23 mouse cellular contexts compared by ENCODE assay signal in genomic region chr16:32434691-32435090, GRCm38 (mm10). TPM values are rescaled to one million over a fixed set of nuclear protein-coding genes. Genes with fewer than 3 reads are reported as not detected.
DNase-seq lines count a peak whose midpoint lies in the region; ATAC-seq and TF ChIP-seq lines count a peak whose summit lies in the region.
"Had no signal": no experiment of that assay in that cellular context is flagged by ENCODE, and none has a peak within 500 bp of the region (broad histone marks: within the 10 kb centered on the region; RNA-seq: fewer than 3 reads in every experiment).

No protein-coding gene starts in this region.

- TF ChIP-seq CTCF in heart, adult 2 months (IDR thresholded peaks at IDR 0.05), result no peak

- H3K4me3 ChIP-seq in heart, adult 2 months, result no peak overlapping the region
- no peak overlapping the region for H3K4me3 ChIP-seq in lung, embryonic 15.5 days
- no peak overlapping the region for H3K4me3 ChIP-seq in liver, embryonic 16.5 days (ENCODE audit: low read depth, low read length)
- H3K4me3 ChIP-seq: forebrain, embryonic 10.5 days; hindbrain, embryonic 13.5 days; midbrain, embryonic 13.5 days had no signal

- intact Hi-C loops in heart, adult 2 months (cut with DNase I), result no loop called here

- no peak for ATAC-seq in lung, embryonic 15.5 days (ENCODE audit: borderline replicate concordance, extremely low read depth, low FRiP score, low TSS enrichment)
- no peak for ATAC-seq in liver, embryonic 16.5 days (ENCODE audit: low read depth)
- no peak for ATAC-seq in cerebellum, adult (ENCODE audit: insufficient number of reproducible peaks, low FRiP score, low TSS enrichment)
- ATAC-seq: forebrain, postnatal 0 days; inflammation-experienced regulatory T-cells, adult 6 months; midbrain, embryonic 13.5 days had no signal

- no peak for TF ChIP-seq POLR2A in heart, adult 2 months (IDR thresholded peaks at IDR 0.05; ENCODE audit: insufficient read depth, low read depth, low read length)

- H3K79me2 ChIP-seq in heart, adult 2 months (replicated peaks; ENCODE audit: control insufficient read depth, insufficient read depth, low read length), result peaks cover 8% of the 10 kb centered on the region; the same call in 1 of the 2 replicates

- H3K9me3 ChIP-seq in lung, embryonic 15.5 days, result no peaks in the 10 kb centered on the region
- H3K9me3 ChIP-seq in liver, embryonic 16.5 days (replicated peaks; ENCODE audit: control insufficient read depth, low read length), result no peaks in the 10 kb centered on the region
- H3K9me3 ChIP-seq: forebrain, embryonic 10.5 days; hindbrain, embryonic 13.5 days; liver, embryonic 13.5 days; midbrain, embryonic 13.5 days had no signal

- H3K9ac ChIP-seq in heart, adult 2 months (ENCODE audit: low read depth, low read length), result no peak overlapping the region
- H3K9ac ChIP-seq in lung, embryonic 15.5 days, result no peak overlapping the region
- no peak overlapping the region for H3K9ac ChIP-seq in liver, embryonic 16.5 days (ENCODE audit: low read depth, low read length)
- H3K9ac ChIP-seq: forebrain, postnatal 0 days; hindbrain, embryonic 13.5 days; midbrain, embryonic 13.5 days had no signal

- H3K27ac ChIP-seq in heart, adult 2 months, result peak overlapping the region; percentile 74
- peak overlapping the region; percentile 33; the same call in 1 of the 2 replicates for H3K27ac ChIP-seq in lung, embryonic 15.5 days
- H3K27ac ChIP-seq in liver, embryonic 16.5 days (ENCODE audit: low read length), result 0 out of 2 replicates have a peak overlapping the region, but pooled peaks have one; percentile 37
- H3K27ac ChIP-seq: forebrain, embryonic 10.5 days; hindbrain, embryonic 13.5 days; midbrain, embryonic 13.5 days had no signal

- no peak for TF ChIP-seq EP300 in heart, adult 2 months (IDR thresholded peaks at IDR 0.05; ENCODE audit: insufficient read depth, low read depth, low read length)

- peaks cover 16% of the 10 kb centered on the region for H3K36me3 ChIP-seq in heart, adult 2 months (ENCODE audit: control insufficient read depth, insufficient read depth, low read length)
- H3K36me3 ChIP-seq in lung, embryonic 15.5 days, result no peaks in the 10 kb centered on the region
- no peaks in the 10 kb centered on the region for H3K36me3 ChIP-seq in liver, embryonic 16.5 days (ENCODE audit: control insufficient read depth, insufficient read depth)
- H3K36me3 ChIP-seq: forebrain, embryonic 10.5 days; midbrain, embryonic 13.5 days had no signal

- peaks cover 7% of the 10 kb centered on the region for H3K4me1 ChIP-seq in heart, adult 2 months (ENCODE audit: control insufficient read depth, insufficient read depth, low read length)
- H3K4me1 ChIP-seq in lung, embryonic 15.5 days, result peaks cover 23% of the 10 kb centered on the region
- peaks cover 35% of the 10 kb centered on the region for H3K4me1 ChIP-seq in liver, embryonic 16.5 days (ENCODE audit: control insufficient read depth, low read depth, low read length)

- H3K4me2 ChIP-seq in lung, embryonic 15.5 days, result no peak overlapping the region
- no peak overlapping the region for H3K4me2 ChIP-seq in liver, embryonic 16.5 days (ENCODE audit: low read depth, low read length)
- H3K4me2 ChIP-seq: hindbrain, embryonic 13.5 days; midbrain, embryonic 13.5 days had no signal

- H3K27me3 ChIP-seq in heart, adult 2 months (ENCODE audit: control insufficient read depth, insufficient read depth, low read length), result no peaks in the 10 kb centered on the region
- no peaks in the 10 kb centered on the region for H3K27me3 ChIP-seq in lung, embryonic 15.5 days
- H3K27me3 ChIP-seq in liver, embryonic 16.5 days (ENCODE audit: control insufficient read depth, insufficient read depth, low read depth, low read length), result no peaks in the 10 kb centered on the region
- H3K27me3 ChIP-seq: hindbrain, embryonic 13.5 days; liver, embryonic 13.5 days; midbrain, embryonic 13.5 days had no signal

- DNase-seq in heart, adult 2 months, result no peak
- DNase-seq in heart, adult 9 months (ENCODE audit: low spot score in 2 of 2), result no peak
- DNase-seq in lung, adult 18-20 months, result no peak
- DNase-seq in NIH3T3 (ENCODE audit: low read depth), result peak; percentile 59
- DNase-seq: cerebellum, adult 18-20 months; cerebellum, postnatal 36 days; forebrain, postnatal 0 days; left cerebral cortex, postnatal 4 days; liver, embryonic 13.5 days had no signal

RNA-seq across cellular contexts. Expression of gene Pcyt1a, which starts 4.0 kb away (rescaled TPM):
- total RNA-seq in heart, adult 2 months (2021), result 100 to 1,000 TPM; 110 to 133 TPM
- polyA plus RNA-seq in heart, adult 2 months (2012; rRNA removed), result 44.3 and 70.5 TPM in 2 replicates
- 35.6 and 36.1 TPM in 2 replicates for polyA plus RNA-seq in lung, embryonic 15.5 days (2015; fragmentation: Nextera tagmentation; extraction: Ambion mirVana)
- 38.1 and 42.1 TPM in 2 replicates for polyA plus RNA-seq in liver, embryonic 16.5 days (2015; fragmentation: Nextera tagmentation; extraction: Ambion mirVana)

RNA-seq across cellular contexts. Expression of gene Tctex1d2, which starts 15.2 kb away (rescaled TPM):
- 1 to 10 TPM; 6.2 to 6.8 TPM for total RNA-seq in heart, adult 2 months (2021)
- 6.2 and 8.7 TPM in 2 replicates for polyA plus RNA-seq in heart, adult 2 months (2012; rRNA removed)
- 23.3 and 25.6 TPM in 2 replicates for polyA plus RNA-seq in lung, embryonic 15.5 days (2015; fragmentation: Nextera tagmentation; extraction: Ambion mirVana)
- 4.8 and 5.0 TPM in 2 replicates for polyA plus RNA-seq in liver, embryonic 16.5 days (2015; fragmentation: Nextera tagmentation; extraction: Ambion mirVana)

RNA-seq across cellular contexts. Expression of gene Tm4sf19, which starts 34.4 kb away (rescaled TPM):
- not detected for total RNA-seq in heart, adult 2 months (2021)
- 0.12 TPM in 2 replicates for polyA plus RNA-seq in heart, adult 2 months (2012; rRNA removed)
- not detected in 2 replicates for polyA plus RNA-seq in lung, embryonic 15.5 days (2015; fragmentation: Nextera tagmentation; extraction: Ambion mirVana)
- not detected in 2 replicates for polyA plus RNA-seq in liver, embryonic 16.5 days (2015; fragmentation: Nextera tagmentation; extraction: Ambion mirVana)
- total RNA-seq: ES-E14; left cerebral cortex, adult 18-20 months; left cerebral cortex, postnatal 4 days had no signal
- polyA plus RNA-seq: activated CD4-positive, CD25-positive, alpha-beta regulatory T cell, adult 4 months; CD4-positive, CD25-positive, alpha-beta regulatory T cell, adult 4 months; forebrain, embryonic 10.5 days; forebrain, postnatal 0 days; heart, embryonic 16.5 days; hindbrain, embryonic 13.5 days; inflammation-experienced regulatory T-cells, adult 6 months; kidney, embryonic 14.5 days; liver, embryonic 13.5 days; midbrain, embryonic 13.5 days; neural tube, embryonic 14.5 days had no signal

RNA-seq across cellular contexts. Expression of gene Slc51a, which starts 53.0 kb away (rescaled TPM):
- under 1 TPM; 0.55 to 0.63 TPM for total RNA-seq in heart, adult 2 months (2021)
- polyA plus RNA-seq in heart, adult 2 months (2012; rRNA removed), result 0.64 and 1.1 TPM in 2 replicates
- polyA plus RNA-seq in lung, embryonic 15.5 days (2015; fragmentation: Nextera tagmentation; extraction: Ambion mirVana), result 0.08 and 0.39 TPM in 2 replicates
- 0.25 and 1.3 TPM in 2 replicates for polyA plus RNA-seq in liver, embryonic 16.5 days (2015; fragmentation: Nextera tagmentation; extraction: Ambion mirVana)
- total RNA-seq: forebrain, postnatal 0 days; left cerebral cortex, adult 18-20 months; left cerebral cortex, postnatal 4 days had no signal
- polyA plus RNA-seq: activated CD4-positive, CD25-positive, alpha-beta regulatory T cell, adult 4 months; CD4-positive, CD25-positive, alpha-beta regulatory T cell, adult 4 months; inflammation-experienced regulatory T-cells, adult 6 months had no signal
